Mouse (Mus musculus) sigmoid colon, adult 10 weeks (tissue): ENCODE measurements around the gene Fis1. TPM values are rescaled to one million over a fixed set of nuclear protein-coding genes. Genes with fewer than 3 reads are reported as not detected.

Experiments
- polyA plus RNA-seq: library from polyadenylated mRNA; stranded (reverse); fragments of 350-450 nt; fragmentation: Illumina TruSeq; extraction: RNeasy Lipid Tissue Mini Kit (QIAGEN cat#74804); gene quantifications from one replicate; pipeline ENCODE4 v1.2.3, GENCODE M21; 2014; ENCODE audit warnings: low read depth, low replicate concordance

The Fis1 gene
- 9.0 TPM for polyA plus RNA-seq

GRCm38 (mm10) chr5:136953015-136953414 is at the start of gene Fis1:
Gene Fis1 (plus strand): TSS chr5:136953275.

GRCm38 (mm10) chr5:136907991-136908857 is 44.9 kb upstream of the Fis1 start, which contains the start of gene Ift22:
Gene Ift22 (plus strand): TSS chr5:136908150.

GRCm38 (mm10) chr5:136966331-136966730 is 13.3 kb downstream of the Fis1 start, which contains the start of gene Cldn15:
Gene Cldn15 (plus strand): TSS chr5:136966616.

GRCm38 (mm10) chr5:136986695-136987137 is 33.6 kb downstream of the Fis1 start, which contains the start of gene Plod3:
Gene Plod3 (plus strand): TSS chr5:136987019.

GRCm38 (mm10) chr5:136987934-136988271 is 34.8 kb downstream of the Fis1 start, which contains the start of gene Znhit1:
Gene Znhit1 (minus strand): TSS chr5:136988021.

Other genes starting within 250 kb of the Fis1 start
- not detected for gene Col26a1, start 70.1 kb upstream of the Fis1 start, polyA plus RNA-seq
- 3.7 TPM for gene Ift22, start 45.1 kb upstream of the Fis1 start, polyA plus RNA-seq
- gene Cldn15, start 13.3 kb downstream of the Fis1 start, polyA plus RNA-seq: 26.5 TPM
- gene Plod3, start 33.7 kb downstream of the Fis1 start, polyA plus RNA-seq: 0.66 TPM
- 2.3 TPM for gene Znhit1, start 34.7 kb downstream of the Fis1 start, polyA plus RNA-seq
- gene Vgf, start 73.1 kb downstream of the Fis1 start, polyA plus RNA-seq: not detected
- gene Ap1s1, start 92.9 kb downstream of the Fis1 start, polyA plus RNA-seq: 24.8 TPM
- gene Serpine1, start 119.0 kb downstream of the Fis1 start, polyA plus RNA-seq: 2.5 TPM
- gene Trim56, start 162.9 kb downstream of the Fis1 start, polyA plus RNA-seq: 31.6 TPM
- 1,955 TPM for gene Muc3, start 196.0 kb downstream of the Fis1 start, polyA plus RNA-seq